Comparison of ENCODE assay signal across 8 mouse cellular contexts in genomic region chr13:63260753-63261631, GRCm38 (mm10).
DNase-seq lines count a peak whose midpoint lies in the region; ATAC-seq and TF ChIP-seq lines count a peak whose summit lies in the region.

No protein-coding gene starts in this region.

- no peak for TF ChIP-seq CTCF in kidney, postnatal 0 days (IDR thresholded peaks at IDR 0.05; ENCODE audit: low read depth)
- no peak for TF ChIP-seq CTCF in olfactory bulb, adult 2 months (IDR thresholded peaks at IDR 0.05; ENCODE audit: insufficient read depth, low read depth, low read length)

- no peak overlapping the region for H3K9ac ChIP-seq in forebrain, embryonic 14.5 days (ENCODE audit: low read length)
- H3K9ac ChIP-seq in kidney, postnatal 0 days (ENCODE audit: low read depth, low read length), result no peak overlapping the region

- no peak overlapping the region for H3K4me2 ChIP-seq in forebrain, embryonic 14.5 days (ENCODE audit: low read length)
- no peak overlapping the region for H3K4me2 ChIP-seq in kidney, postnatal 0 days (ENCODE audit: low read length)

- no peaks in the 10 kb centered on the region for H3K9me3 ChIP-seq in forebrain, embryonic 14.5 days (replicated peaks; ENCODE audit: control insufficient read depth, low read length)
- H3K9me3 ChIP-seq in kidney, postnatal 0 days (replicated peaks; ENCODE audit: low read length), result no peaks in the 10 kb centered on the region

- H3K27me3 ChIP-seq in forebrain, embryonic 14.5 days (replicated peaks; ENCODE audit: control insufficient read depth, insufficient read depth, low read length), result no peaks in the 10 kb centered on the region
- H3K27me3 ChIP-seq in kidney, postnatal 0 days (ENCODE audit: insufficient read depth, low read length), result no peaks in the 10 kb centered on the region

- no peaks in the 10 kb centered on the region for H3K36me3 ChIP-seq in forebrain, embryonic 14.5 days (ENCODE audit: control insufficient read depth, insufficient read depth, low read length)
- H3K36me3 ChIP-seq in kidney, postnatal 0 days (ENCODE audit: insufficient read depth, low read length), result 0 out of 2 replicates have a peak, but pooled peaks cover 8% of the 10 kb centered on the region

- peak; percentile 56 for ATAC-seq in frontal cortex, adult (ENCODE audit: low TSS enrichment)
- peak; percentile 80 for ATAC-seq in CD4-positive, CD25-positive, alpha-beta regulatory T cell, adult 4 months
- peak; percentile 65; the same call in 1 of the 2 replicates for ATAC-seq in forebrain, embryonic 14.5 days
- peak; percentile 64 for ATAC-seq in kidney, postnatal 0 days (replicated peaks; ENCODE audit: low FRiP score, low read depth)

- peak overlapping the region; percentile 22 for H3K27ac ChIP-seq in forebrain, embryonic 14.5 days (ENCODE audit: low read depth, low read length)
- H3K27ac ChIP-seq in kidney, postnatal 0 days, result peak overlapping the region; percentile 60
- H3K27ac ChIP-seq in olfactory bulb, adult 2 months (ENCODE audit: insufficient read depth, low read depth, low read length), result peak overlapping the region; percentile 67

- H3K4me3 ChIP-seq in forebrain, embryonic 14.5 days (ENCODE audit: low read depth, low read length), result no peak overlapping the region
- H3K4me3 ChIP-seq in kidney, postnatal 0 days (replicated peaks; ENCODE audit: low read depth, low read length), result no peak overlapping the region
- H3K4me3 ChIP-seq in olfactory bulb, adult 2 months (ENCODE audit: insufficient read depth, low read depth, low read length), result no peak overlapping the region

- WGBS in forebrain, embryonic 14.5 days, result 64% methylated on average over 18 of the region's 18 CpGs
- WGBS in kidney, postnatal 0 days, result 44% methylated on average over 18 of the region's 18 CpGs
- WGBS in olfactory bulb, adult 2 months, result 41% methylated on average over 18 of the region's 18 CpGs

- no peak for DNase-seq in frontal cortex, postnatal 10 days (ENCODE audit: low spot score in 2 of 2)
- peak; percentile 56 for DNase-seq in forebrain, embryonic 14.5 days (ENCODE audit: low spot score)
- no peak for DNase-seq in kidney, postnatal 0 days (ENCODE audit: low spot score)
- no peak for DNase-seq in urinary bladder, adult 18-20 months (ENCODE audit: low spot score in 2 of 2)
- DNase-seq in frontal cortex, adult 2 months (ENCODE audit: extremely low spot score in 1 of 2, low spot score in 1 of 2), result no peak

- peaks cover 12% of the 10 kb centered on the region; the same call in 1 of the 2 replicates for H3K4me1 ChIP-seq in forebrain, embryonic 14.5 days (ENCODE audit: control insufficient read depth, insufficient read depth, low read length)
- peaks cover 50% of the 10 kb centered on the region for H3K4me1 ChIP-seq in kidney, postnatal 0 days (replicated peaks; ENCODE audit: insufficient read depth, low read length)
- peaks cover 37% of the 10 kb centered on the region for H3K4me1 ChIP-seq in olfactory bulb, adult 2 months (ENCODE audit: control insufficient read depth, insufficient read depth, low read length)

- no peak for TF ChIP-seq POLR2A in olfactory bulb, adult 2 months (IDR thresholded peaks at IDR 0.05; ENCODE audit: insufficient read depth, low read depth, low read length)
